In the genomic region with DNA sequence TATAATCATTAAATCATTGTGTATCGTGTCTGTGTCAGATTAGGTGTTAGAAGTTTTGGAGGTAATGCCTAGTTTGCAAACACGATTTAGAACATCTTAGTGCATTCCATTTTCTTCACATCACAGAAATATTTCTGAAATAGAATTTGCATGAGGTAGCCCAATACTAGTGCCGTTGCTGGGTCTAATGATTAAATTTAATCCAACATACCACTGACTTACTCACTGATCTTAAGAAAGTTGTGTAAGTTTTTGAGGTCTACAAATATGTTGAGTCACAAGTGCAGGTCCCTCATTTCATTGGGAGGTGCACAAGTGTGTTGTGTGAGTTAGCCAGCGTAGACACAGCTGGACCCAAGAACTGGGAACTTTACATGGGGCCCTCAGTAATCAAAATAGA, we compare ENCODE assay signal across 29 mouse cellular contexts. TPM values are rescaled to one million over a fixed set of nuclear protein-coding genes. Genes with fewer than 3 reads are reported as not detected.
"Had no signal": no experiment of that assay in that cellular context is flagged by ENCODE, and none has a peak within 500 bp of the region (broad histone marks: within the 10 kb centered on the region; RNA-seq: fewer than 3 reads in every experiment).

No protein-coding gene starts in this region.

- H3K27me3 ChIP-seq: embryonic facial prominence, embryonic 12.5 days; embryonic facial prominence, embryonic 13.5 days; embryonic facial prominence, embryonic 15.5 days had no signal

- H3K36me3 ChIP-seq: embryonic facial prominence, embryonic 10.5 days; embryonic facial prominence, embryonic 12.5 days; embryonic facial prominence, embryonic 13.5 days; embryonic facial prominence, embryonic 15.5 days; forebrain, embryonic 10.5 days; forebrain, embryonic 12.5 days; forebrain, embryonic 15.5 days had no signal

- H3K9ac ChIP-seq: embryonic facial prominence, embryonic 12.5 days; embryonic facial prominence, embryonic 13.5 days; embryonic facial prominence, embryonic 15.5 days; forebrain, embryonic 12.5 days; forebrain, embryonic 13.5 days; forebrain, embryonic 15.5 days; forebrain, postnatal 0 days had no signal

- H3K9me3 ChIP-seq: embryonic facial prominence, embryonic 10.5 days; embryonic facial prominence, embryonic 12.5 days; embryonic facial prominence, embryonic 13.5 days; embryonic facial prominence, embryonic 15.5 days; forebrain, embryonic 10.5 days; forebrain, embryonic 12.5 days; forebrain, embryonic 13.5 days; forebrain, embryonic 15.5 days had no signal

- DNase-seq: cerebellum, adult 9-10 months; cerebellum, adult 9-11 months; cerebellum, postnatal 10 days; cerebellum, postnatal 14 days; cerebellum, postnatal 25 days; cerebellum, postnatal 36 days; embryo, embryonic 11 days; forebrain, postnatal 0 days; gastrocnemius, adult 2 months; gastrocnemius, postnatal 10 days; gastrocnemius, postnatal 14 days; gastrocnemius, postnatal 25 days; gastrocnemius, postnatal 36 days; heart, adult 11 months; heart, adult 18-20 months; heart, adult 2 months had no signal

- H3K4me1 ChIP-seq: embryonic facial prominence, embryonic 10.5 days; embryonic facial prominence, embryonic 12.5 days; embryonic facial prominence, embryonic 15.5 days; forebrain, embryonic 10.5 days; forebrain, embryonic 12.5 days; forebrain, embryonic 13.5 days; forebrain, embryonic 15.5 days had no signal

- ATAC-seq: forebrain, embryonic 13.5 days; forebrain, embryonic 14.5 days; forebrain, embryonic 15.5 days; forebrain, embryonic 16.5 days; forebrain, postnatal 0 days had no signal

- H3K4me2 ChIP-seq: embryonic facial prominence, embryonic 12.5 days; embryonic facial prominence, embryonic 13.5 days; embryonic facial prominence, embryonic 15.5 days; forebrain, embryonic 12.5 days; forebrain, embryonic 13.5 days; forebrain, embryonic 15.5 days had no signal

- H3K4me3 ChIP-seq: embryonic facial prominence, embryonic 10.5 days; embryonic facial prominence, embryonic 12.5 days; embryonic facial prominence, embryonic 13.5 days; embryonic facial prominence, embryonic 15.5 days; erythroblast, embryonic 14.5 days; forebrain, embryonic 10.5 days; forebrain, embryonic 12.5 days; forebrain, embryonic 13.5 days; forebrain, embryonic 15.5 days; gastrocnemius, adult 2 months; heart, adult 2 months had no signal

- H3K27ac ChIP-seq: embryonic facial prominence, embryonic 10.5 days; embryonic facial prominence, embryonic 12.5 days; embryonic facial prominence, embryonic 13.5 days; embryonic facial prominence, embryonic 15.5 days; forebrain, embryonic 10.5 days; forebrain, embryonic 12.5 days; forebrain, embryonic 13.5 days; forebrain, embryonic 15.5 days; gastrocnemius, adult 2 months; heart, adult 2 months had no signal

RNA-seq across cellular contexts. Expression of a gene that starts 29.1 kb away (rescaled TPM):
- total RNA-seq: common myeloid progenitor, adult 5-6 weeks; granulocyte monocyte progenitor cell, adult 5-6 weeks had no signal
- polyA plus RNA-seq: erythroblast, embryonic 14.5 days had no signal
